Mouse (Mus musculus) heart, adult 18-20 months (tissue): Measurements from ENCODE around the gene St7. TPM values are rescaled to one million over a fixed set of nuclear protein-coding genes. Genes with fewer than 3 reads are reported as not detected.

Source experiments
- DNase-seq, 2 experiments: peaks; one replicate each; pipeline ENCODE4 v3.0.0; 2021 to 2022; ENCODE audit warnings: mixed read lengths in 1 of 2
- total RNA-seq, 2 experiments: library from RNA; stranded (reverse); gene quantifications; 2 replicates each; pipeline ENCODE4 v1.2.3; 2021

The St7 gene
- total RNA-seq, 2 experiments from 2014 or later = 16.0 to 16.8 TPM

- DNase-seq = no peak
These were observed 26.7 kb downstream of the St7 start for GRCm38 (mm10) chr6:17719423-17719822.

- DNase-seq = no peak
These were observed 27.3 kb downstream of the St7 start for GRCm38 (mm10) chr6:17720022-17720421.

- no peak for DNase-seq
These were observed 29.0 kb downstream of the St7 start for GRCm38 (mm10) chr6:17721706-17722105.

- peak; percentile 63 to 82 for DNase-seq
These were observed 33.2 kb downstream of the St7 start for GRCm38 (mm10) chr6:17725841-17726460.

GRCm38 (mm10) chr6:17727241-17727640, 34.5 kb downstream of the St7 start:
- no peak for DNase-seq

GRCm38 (mm10) chr6:17727891-17728790, 35.4 kb downstream of the St7 start:
- DNase-seq = no peak

- DNase-seq = no peak
These were observed 37.4 kb downstream of the St7 start for GRCm38 (mm10) chr6:17730122-17730521.

- DNase-seq = no peak
These were observed 39.0 kb downstream of the St7 start for GRCm38 (mm10) chr6:17731694-17732093.

GRCm38 (mm10) chr6:17733951-17734411, 41.2 kb downstream of the St7 start:
- no peak for DNase-seq

GRCm38 (mm10) chr6:17737262-17737948, 44.7 kb downstream of the St7 start:
- DNase-seq = no peak

- DNase-seq = no peak
These were observed 47.4 kb downstream of the St7 start for GRCm38 (mm10) chr6:17740128-17740527.

- no peak for DNase-seq
These were observed 48.9 kb downstream of the St7 start for GRCm38 (mm10) chr6:17741639-17742038.

- DNase-seq = no peak
These were observed 49.5 kb downstream of the St7 start for GRCm38 (mm10) chr6:17742209-17742608.

GRCm38 (mm10) chr6:17743325-17743724, 50.6 kb downstream of the St7 start:
- no peak for DNase-seq

GRCm38 (mm10) chr6:17747724-17748123, 55.0 kb downstream of the St7 start:
- DNase-seq = no peak

- DNase-seq = peak; percentile 66 to 70
These were observed 56.3 kb downstream of the St7 start for GRCm38 (mm10) chr6:17748866-17749582.

- no peak for DNase-seq
These were observed 56.9 kb downstream of the St7 start for GRCm38 (mm10) chr6:17749596-17749995.

- DNase-seq = peak in 1 of 2 experiments; percentile 46
These were observed 57.4 kb downstream of the St7 start for GRCm38 (mm10) chr6:17750041-17750660.

GRCm38 (mm10) chr6:17750957-17751356, 58.2 kb downstream of the St7 start:
- DNase-seq = no peak

- no peak for DNase-seq
These were observed 63.2 kb downstream of the St7 start for GRCm38 (mm10) chr6:17755902-17756301.

GRCm38 (mm10) chr6:17758568-17758967, 65.8 kb downstream of the St7 start:
- no peak for DNase-seq
